Mouse (Mus musculus) thymus, postnatal 36 days (tissue): ENCODE measurements around the gene Hist1h1a.
"Not testable (repeated sequence)": the region's sequence is repeated elsewhere in the genome, so short reads cannot be mapped to it uniquely, and the experiment has no call there.

Experiments
- DNase-seq, 2 experiments: peaks; one replicate each; pipeline ENCODE4 v3.0.0; 2022; ENCODE audit warnings: mixed read lengths in 2 of 2

Gene Hist1h1a

GRCm38 (mm10) chr13:23760240-23760971 is 3.1 kb upstream of the Hist1h1a start:
- DNase-seq, result peak in 1 of 2 experiments; percentile 63

- DNase-seq, result peak; percentile 98
These were observed 2.2 kb upstream of the Hist1h1a start, which contains the start of gene Hist1h4a for GRCm38 (mm10) chr13:23760972-23761864. TSS of gene Hist1h4a (minus strand) at chr13:23761230.

- peak; percentile 61 to 72 for DNase-seq
These were observed 1.3 kb upstream of the Hist1h1a start, which contains the start of gene Hist1h3a for GRCm38 (mm10) chr13:23761871-23762821. TSS of gene Hist1h3a (minus strand) at chr13:23762386.

GRCm38 (mm10) chr13:23763242-23763585 is 252 bp upstream of the Hist1h1a start:
- DNase-seq, result no peak

- no peak for DNase-seq
These were observed 1.1 kb downstream of the Hist1h1a start for GRCm38 (mm10) chr13:23764324-23765171.

- no peak for DNase-seq
These were observed 1.7 kb downstream of the Hist1h1a start for GRCm38 (mm10) chr13:23765172-23765513.

- DNase-seq, result no peak
These were observed 3.3 kb downstream of the Hist1h1a start for GRCm38 (mm10) chr13:23766772-23767171.

DNA sequence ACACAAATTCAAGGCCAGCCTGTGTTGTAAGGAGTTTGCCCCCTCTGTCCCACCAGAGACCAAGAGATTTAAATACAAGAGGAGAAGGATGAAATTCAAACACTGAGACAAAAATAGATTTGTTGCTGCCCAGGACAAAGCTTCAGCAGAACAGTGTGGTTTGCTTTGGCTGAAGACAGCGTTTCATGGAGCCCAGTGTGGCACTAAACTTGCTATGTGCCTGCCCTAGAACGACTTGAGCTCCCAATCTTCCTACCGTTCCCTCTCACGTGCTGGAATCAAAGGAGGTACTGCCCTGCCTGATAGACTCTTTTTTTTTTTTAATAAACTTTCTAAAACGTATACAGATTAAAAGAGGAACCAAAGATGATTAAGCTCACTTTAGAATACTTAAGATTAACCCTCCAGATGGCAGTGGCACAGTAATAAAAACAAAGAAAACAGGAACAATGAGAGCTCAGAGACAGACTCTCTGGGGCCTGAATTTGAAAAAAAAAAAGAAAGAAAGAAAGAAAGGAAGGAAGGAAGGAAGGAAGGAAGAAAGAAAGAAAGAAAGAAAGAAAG is 5.5 kb downstream of the Hist1h1a start:
- DNase-seq, result no peak

GRCm38 (mm10) chr13:23769613-23770012 is 6.1 kb downstream of the Hist1h1a start, which contains the start of gene Trim38:
TSS of gene Trim38 (plus strand) at chr13:23769913.
- DNase-seq, result not testable (repeated sequence)

GRCm38 (mm10) chr13:23772561-23773313 is 9.3 kb downstream of the Hist1h1a start:
- DNase-seq, result no peak

DNA sequence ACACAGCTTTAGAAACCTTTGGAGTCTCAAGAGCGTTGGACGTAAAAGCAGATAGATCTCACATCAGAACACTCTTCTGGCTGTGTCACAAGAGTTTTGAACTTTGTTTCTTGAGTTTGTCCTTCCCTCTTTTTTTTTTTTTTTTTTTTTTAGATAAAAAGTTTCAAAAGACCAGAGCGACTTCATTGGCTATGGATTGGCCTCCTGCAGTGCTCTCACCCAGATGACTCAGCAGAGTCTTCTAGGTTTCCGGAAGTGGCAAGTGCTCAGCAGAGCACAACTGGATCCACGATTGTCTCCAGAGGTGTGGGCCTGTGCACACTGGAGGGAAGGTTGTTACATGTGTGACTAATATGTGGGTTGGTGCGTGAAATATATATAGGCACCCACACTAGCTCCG is 14.9 kb downstream of the Hist1h1a start:
- no peak for DNase-seq

GRCm38 (mm10) chr13:23779025-23779424 is 15.6 kb downstream of the Hist1h1a start:
- DNase-seq, result no peak

- DNase-seq, result peak in 1 of 2 experiments; percentile 11
These were observed 29.1 kb downstream of the Hist1h1a start for GRCm38 (mm10) chr13:23792520-23792919.

GRCm38 (mm10) chr13:23799405-23799804 is 35.9 kb downstream of the Hist1h1a start:
- DNase-seq, result no peak

GRCm38 (mm10) chr13:23804532-23804931 is 41.1 kb downstream of the Hist1h1a start:
- DNase-seq, result no peak

- DNase-seq, result no peak
These were observed 43.1 kb downstream of the Hist1h1a start, which contains the start of gene Slc17a2 for GRCm38 (mm10) chr13:23806422-23807052. TSS of gene Slc17a2 (plus strand) at chr13:23806993.
